ENCODE assay signal across 24 mouse cellular contexts in the genomic region with DNA sequence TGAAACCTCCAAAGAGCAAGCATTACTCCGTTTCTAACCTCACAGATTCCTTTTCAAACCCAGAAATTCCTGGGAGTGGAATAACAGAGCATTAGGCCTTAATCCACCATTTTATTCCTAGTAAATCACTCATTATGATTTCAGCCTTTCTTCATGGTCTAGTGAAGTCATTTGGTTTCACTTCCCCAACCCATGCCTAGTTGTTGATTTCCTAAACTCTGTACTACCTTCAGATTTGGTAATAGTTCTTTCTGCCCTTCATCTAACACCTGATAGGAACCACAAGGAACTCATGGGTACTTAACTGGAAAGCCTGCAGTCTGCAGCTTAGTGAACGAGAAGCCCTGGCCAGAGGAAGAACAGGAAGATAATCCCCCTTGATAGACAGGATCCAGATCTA. TPM values are rescaled to one million over a fixed set of nuclear protein-coding genes. Genes with fewer than 3 reads are reported as not detected.
DNase-seq lines count a peak whose midpoint lies in the region; ATAC-seq lines count a peak whose summit lies in the region.
"Had no signal": no experiment of that assay in that cellular context is flagged by ENCODE, and none has a peak within 500 bp of the region (broad histone marks: within the 10 kb centered on the region; RNA-seq: fewer than 3 reads in every experiment).

No protein-coding gene starts in this region.

- no peaks in the 10 kb centered on the region for H3K27me3 ChIP-seq in midbrain, embryonic 10.5 days (ENCODE audit: low read depth, poor library complexity, severe bottlenecking)
- H3K27me3 ChIP-seq in midbrain, embryonic 11.5 days (ENCODE audit: control insufficient read depth, insufficient read depth, low read length): no peaks in the 10 kb centered on the region
- H3K27me3 ChIP-seq: embryonic facial prominence, embryonic 15.5 days; heart, embryonic 15.5 days had no signal

- 0 out of 2 replicates have a peak overlapping the region, but pooled peaks have one; percentile 28 for H3K27ac ChIP-seq in midbrain, embryonic 10.5 days (replicated peaks)
- H3K27ac ChIP-seq in midbrain, embryonic 11.5 days (ENCODE audit: low read depth, low read length): no peak overlapping the region
- H3K27ac ChIP-seq: embryonic facial prominence, embryonic 15.5 days; forebrain, embryonic 10.5 days; heart, embryonic 10.5 days; heart, embryonic 15.5 days; hindbrain, embryonic 14.5 days had no signal

- H3K4me2 ChIP-seq in midbrain, embryonic 11.5 days: no peak overlapping the region
- H3K4me2 ChIP-seq: embryonic facial prominence, embryonic 15.5 days; heart, embryonic 15.5 days; hindbrain, embryonic 14.5 days had no signal

- ATAC-seq in midbrain, embryonic 11.5 days (ENCODE audit: low FRiP score): no peak
- 0 out of 2 replicates have a peak, but pooled peaks have one; percentile 45 for ATAC-seq in common myeloid progenitor, adult 5-6 weeks (replicated peaks; ENCODE audit: low read depth, poor library complexity, severe bottlenecking)
- peak; percentile 53; the same call in 1 of the 2 replicates for ATAC-seq in monocyte, adult 5-6 weeks (replicated peaks; ENCODE audit: insufficient number of reproducible peaks, low FRiP score, low TSS enrichment, poor library complexity, severe bottlenecking)
- ATAC-seq: forebrain, embryonic 14.5 days had no signal

- no peak overlapping the region for H3K4me3 ChIP-seq in midbrain, embryonic 10.5 days
- no peak overlapping the region for H3K4me3 ChIP-seq in midbrain, embryonic 11.5 days (ENCODE audit: low read depth, low read length)
- H3K4me3 ChIP-seq: embryonic facial prominence, embryonic 15.5 days; erythroblast, embryonic 14.5 days; forebrain, embryonic 10.5 days; heart, embryonic 10.5 days; heart, embryonic 15.5 days had no signal

- H3K9me3 ChIP-seq in midbrain, embryonic 10.5 days (replicated peaks): no peaks in the 10 kb centered on the region
- no peaks in the 10 kb centered on the region for H3K9me3 ChIP-seq in midbrain, embryonic 11.5 days (ENCODE audit: control insufficient read depth, low read length)
- H3K9me3 ChIP-seq: embryonic facial prominence, embryonic 15.5 days; forebrain, embryonic 10.5 days; heart, embryonic 10.5 days; heart, embryonic 15.5 days had no signal

- H3K4me1 ChIP-seq in midbrain, embryonic 10.5 days: peaks cover 25% of the 10 kb centered on the region
- H3K4me1 ChIP-seq in midbrain, embryonic 11.5 days (ENCODE audit: control insufficient read depth, insufficient read depth, low read length): peaks cover 6% of the 10 kb centered on the region
- H3K4me1 ChIP-seq: embryonic facial prominence, embryonic 15.5 days; heart, embryonic 15.5 days had no signal

- WGBS in midbrain, embryonic 10.5 days: 23% methylated on average over 2 of the region's 2 CpGs
- WGBS in midbrain, embryonic 11.5 days: 8% methylated on average over 2 of the region's 2 CpGs

- H3K36me3 ChIP-seq in midbrain, embryonic 10.5 days: no peaks in the 10 kb centered on the region
- no peaks in the 10 kb centered on the region for H3K36me3 ChIP-seq in midbrain, embryonic 11.5 days (ENCODE audit: control insufficient read depth, insufficient read depth, low read length)
- H3K36me3 ChIP-seq: embryonic facial prominence, embryonic 15.5 days; forebrain, embryonic 10.5 days; heart, embryonic 10.5 days; heart, embryonic 15.5 days had no signal

- no peak for DNase-seq in midbrain, embryonic 10.5 days (ENCODE audit: low spot score)
- no peak for DNase-seq in midbrain, embryonic 11.5 days (ENCODE audit: low spot score, missing footprints)
- DNase-seq in A20 (ENCODE audit: low read depth, low spot score): peak; percentile 74
- DNase-seq in frontal cortex, postnatal 14 days (ENCODE audit: low spot score in 2 of 2): no peak
- DNase-seq in lung, adult 18-20 months: no peak
- DNase-seq in heart, adult 11 months: no peak
- DNase-seq: adrenal gland, adult 8-10 months; adrenal gland, postnatal 36 days; cerebellum, adult 2 months; cerebellum, postnatal 10 days; embryo, embryonic 11 days; gastrocnemius, postnatal 14 days; heart, adult 18-20 months; heart, postnatal 14 days had no signal

- no peak overlapping the region for H3K9ac ChIP-seq in midbrain, embryonic 11.5 days (ENCODE audit: low read length)
- H3K9ac ChIP-seq: embryonic facial prominence, embryonic 15.5 days; heart, embryonic 15.5 days; hindbrain, embryonic 14.5 days had no signal

RNA-seq across cellular contexts. Expression of a gene that starts 44.5 kb away (rescaled TPM):
- polyA plus RNA-seq in midbrain, embryonic 10.5 days (2016; fragmentation: Nextera tagmentation; extraction: Ambion mirVana): 2.0 and 2.6 TPM in 2 replicates
- 2.0 TPM in 2 replicates for polyA plus RNA-seq in midbrain, embryonic 11.5 days (2014; fragmentation: Nextera tagmentation; extraction: Ambion mirVana)
- total RNA-seq in common myeloid progenitor, adult 5-6 weeks (2017): not detected in 2 replicates
- total RNA-seq in monocyte, adult 5-6 weeks (2017): 0.64 TPM in 1 of 3 replicates, not detected in the others
- total RNA-seq: hematopoietic stem cell, adult 5-6 weeks had no signal
- polyA plus RNA-seq: erythroblast, embryonic 14.5 days had no signal
